Mouse (Mus musculus) stomach, postnatal 0 days (tissue): ENCODE results near the gene Bicd2.

Source experiments
- CTCF ChIP-seq: IDR thresholded peaks from 2 replicates; pipeline ENCODE4 v1.5.1; 2016; ENCODE audit warnings: antibody characterized with exemption, low read depth, mild to moderate bottlenecking, moderate library complexity
- EP300 ChIP-seq: optimal IDR thresholded peaks from 2 replicates; pipeline ENCODE3; 2016; ENCODE audit warnings: antibody characterized with exemption

DNA sequence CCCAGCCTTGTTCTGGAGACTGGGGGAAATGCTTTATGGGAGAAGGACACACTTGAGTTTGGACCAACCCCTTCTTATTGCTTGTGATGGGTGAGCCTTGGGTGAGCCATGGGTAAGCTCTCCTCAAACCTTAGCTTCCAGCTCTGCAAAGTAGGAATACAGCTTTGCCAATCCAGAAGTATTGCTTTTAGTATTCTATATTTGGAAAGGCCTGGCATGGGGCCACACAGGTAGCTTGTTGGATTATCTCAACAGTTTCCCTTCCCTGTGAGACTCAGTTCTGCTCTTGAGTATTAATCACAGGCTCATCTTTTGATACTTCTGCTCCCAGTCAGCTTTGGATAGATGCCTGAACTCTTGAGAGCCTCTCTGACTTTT lies 1.3 kb downstream of the Bicd2 start:
- TF ChIP-seq CTCF (no peak), EP300 (no peak)
